Mouse (Mus musculus) erythroblast, embryonic 14.5 days (primary cell): Measurements from ENCODE around the gene Gpr34. TPM values are rescaled to one million over a fixed set of nuclear protein-coding genes. Genes with fewer than 3 reads are reported as not detected.

Experiments
- H3K27me3 ChIP-seq: 2 replicates; pipeline ENCODE4 v1.6.1; 2012; ENCODE audit warnings: inconsistent platforms; ENCODE audit not compliant: control insufficient read depth
- H3K36me3 ChIP-seq: 2 replicates; pipeline ENCODE4 v1.6.1; 2012; ENCODE audit warnings: mild to moderate bottlenecking, inconsistent platforms; ENCODE audit not compliant: control insufficient read depth
- H3K4me1 ChIP-seq: 2 replicates; pipeline ENCODE4 v1.6.1; 2012; ENCODE audit warnings: inconsistent platforms; ENCODE audit not compliant: control insufficient read depth
- H3K4me3 ChIP-seq: replicated peaks from 2 replicates; pipeline ENCODE3; 2012; ENCODE audit warnings: moderate library complexity, mild to moderate bottlenecking, inconsistent platforms
- H3K9me3 ChIP-seq: 2 replicates; pipeline ENCODE4 v1.6.1; 2012; ENCODE audit warnings: low read length, inconsistent platforms, mixed read lengths; ENCODE audit not compliant: control insufficient read depth
- GATA1 ChIP-seq: IDR thresholded peaks from 2 replicates; pipeline ENCODE4 v1.6.1; 2012; ENCODE audit warnings: low read length, inconsistent platforms, mixed read lengths
- TAL1 ChIP-seq: IDR thresholded peaks from 3 replicates; pipeline ENCODE4 v1.6.1; 2012; ENCODE audit warnings: low read length, inconsistent platforms, mixed read lengths
- polyA plus RNA-seq: library from polyadenylated mRNA; stranded (reverse); fragments of >175 nt; gene quantifications from 2 replicates; pipeline ENCODE4 v1.2.3, GENCODE M21; 2012

Gpr34 gene
- polyA plus RNA-seq, 1 experiment = not detected

- no peaks in the 10 kb centered on the region for H3K4me1 ChIP-seq
- TF ChIP-seq TAL1 = no peak
- no peak for TF ChIP-seq GATA1
- no peaks in the 10 kb centered on the region for H3K27me3 ChIP-seq
- no peak overlapping the region for H3K4me3 ChIP-seq
- no peaks in the 10 kb centered on the region for H3K9me3 ChIP-seq
- H3K36me3 ChIP-seq = no peaks in the 10 kb centered on the region
Measured at GRCm38 (mm10) chrX:13621473-13621872, 10.4 kb upstream of the Gpr34 start.

- TF ChIP-seq TAL1 (no peak), GATA1 (no peak)
- no peaks in the 10 kb centered on the region for H3K27me3 ChIP-seq
- H3K4me3 ChIP-seq = no peak overlapping the region
- no peaks in the 10 kb centered on the region for H3K36me3 ChIP-seq
- no peaks in the 10 kb centered on the region for H3K9me3 ChIP-seq
- no peaks in the 10 kb centered on the region for H3K4me1 ChIP-seq
Measured at GRCm38 (mm10) chrX:13622654-13623053, 9.2 kb upstream of the Gpr34 start.

- Histone ChIP-seq H3K27me3 (no peaks in the 10 kb centered on the region), H3K9me3 (no peaks in the 10 kb centered on the region), H3K36me3 (no peaks in the 10 kb centered on the region), H3K4me1 (no peaks in the 10 kb centered on the region), H3K4me3 (no peak overlapping the region)
- TF ChIP-seq GATA1 (no peak), TAL1 (no peak)
Measured at GRCm38 (mm10) chrX:13636398-13636797, 4.5 kb downstream of the Gpr34 start.

- Histone ChIP-seq H3K36me3 (no peaks in the 10 kb centered on the region), H3K9me3 (no peaks in the 10 kb centered on the region), H3K27me3 (no peaks in the 10 kb centered on the region), H3K4me1 (no peaks in the 10 kb centered on the region), H3K4me3 (no peak overlapping the region)
- TF ChIP-seq GATA1 (no peak), TAL1 (no peak)
Measured at GRCm38 (mm10) chrX:13638894-13639293, 7.0 kb downstream of the Gpr34 start.

- Histone ChIP-seq H3K27me3 (no peaks in the 10 kb centered on the region), H3K4me1 (peaks cover 13% of the 10 kb centered on the region), H3K9me3 (no peaks in the 10 kb centered on the region), H3K36me3 (no peaks in the 10 kb centered on the region), H3K4me3 (no peak overlapping the region)
- TF ChIP-seq GATA1 (no peak), TAL1 (no peak)
Measured at GRCm38 (mm10) chrX:13651889-13652288, 20.0 kb downstream of the Gpr34 start.

- no peak for TF ChIP-seq TAL1
- TF ChIP-seq GATA1 = no peak
- Histone ChIP-seq H3K4me1 (peaks cover 13% of the 10 kb centered on the region), H3K4me3 (no peak overlapping the region), H3K27me3 (no peaks in the 10 kb centered on the region), H3K9me3 (no peaks in the 10 kb centered on the region), H3K36me3 (no peaks in the 10 kb centered on the region)
Measured at GRCm38 (mm10) chrX:13652291-13652690, 20.4 kb downstream of the Gpr34 start.

- Histone ChIP-seq H3K4me1 (peaks cover 24% of the 10 kb centered on the region), H3K27me3 (no peaks in the 10 kb centered on the region), H3K9me3 (no peaks in the 10 kb centered on the region), H3K36me3 (no peaks in the 10 kb centered on the region), H3K4me3 (no peak overlapping the region)
- TF ChIP-seq TAL1 (no peak), GATA1 (no peak)
Measured at GRCm38 (mm10) chrX:13655005-13655421, 23.1 kb downstream of the Gpr34 start.

- peaks cover 24% of the 10 kb centered on the region for H3K4me1 ChIP-seq
- no peaks in the 10 kb centered on the region for H3K9me3 ChIP-seq
- peak overlapping the region; percentile 17 for H3K4me3 ChIP-seq
- H3K36me3 ChIP-seq = no peaks in the 10 kb centered on the region
- TF ChIP-seq GATA1 (no peak), TAL1 (no peak)
- no peaks in the 10 kb centered on the region for H3K27me3 ChIP-seq
Measured at GRCm38 (mm10) chrX:13655906-13656305, 24.0 kb downstream of the Gpr34 start.

GRCm38 (mm10) chrX:13656721-13657120, 24.8 kb downstream of the Gpr34 start:
- peaks cover 24% of the 10 kb centered on the region for H3K4me1 ChIP-seq
- no peaks in the 10 kb centered on the region for H3K9me3 ChIP-seq
- H3K27me3 ChIP-seq = no peaks in the 10 kb centered on the region
- no peaks in the 10 kb centered on the region for H3K36me3 ChIP-seq
- no peak overlapping the region for H3K4me3 ChIP-seq
- TF ChIP-seq GATA1 (no peak), TAL1 (no peak)

- no peak overlapping the region for H3K4me3 ChIP-seq
- H3K9me3 ChIP-seq = no peaks in the 10 kb centered on the region
- TF ChIP-seq TAL1 = no peak
- no peak for TF ChIP-seq GATA1
- H3K4me1 ChIP-seq = peaks cover 17% of the 10 kb centered on the region
- no peaks in the 10 kb centered on the region for H3K36me3 ChIP-seq
- no peaks in the 10 kb centered on the region for H3K27me3 ChIP-seq
Measured at GRCm38 (mm10) chrX:13658616-13659140, 26.8 kb downstream of the Gpr34 start.
